8 mouse cellular contexts compared by ENCODE assay signal in the genomic region with DNA sequence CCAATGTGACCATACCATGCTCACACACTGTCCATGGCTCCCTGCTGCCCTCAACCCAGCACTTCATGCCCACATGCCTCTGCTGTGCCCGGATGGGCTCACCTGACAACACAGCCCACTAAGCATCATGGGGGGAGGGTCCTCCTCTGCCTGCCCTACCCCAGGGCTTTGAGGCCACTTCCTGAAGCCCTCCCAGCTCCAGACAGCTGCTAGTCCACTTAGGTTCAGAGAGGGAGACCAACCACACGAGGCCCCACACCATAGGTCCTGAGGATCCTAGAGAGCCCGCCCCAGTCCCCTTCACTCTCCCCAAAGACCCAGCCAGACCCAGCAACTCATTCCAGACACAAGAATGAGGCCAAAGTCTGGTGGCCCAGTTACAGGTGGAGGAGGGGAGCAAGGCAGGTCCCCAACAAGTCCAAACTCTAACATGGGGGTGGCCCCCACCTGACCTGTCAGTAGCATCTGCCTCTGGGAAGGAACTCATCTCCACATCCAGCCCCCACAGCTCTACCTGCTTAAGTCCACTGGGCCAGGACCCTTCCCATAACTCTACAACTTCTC. TPM values are rescaled to one million over a fixed set of nuclear protein-coding genes. Genes with fewer than 3 reads are reported as not detected.
DNase-seq lines count a peak whose midpoint lies in the region; ATAC-seq and TF ChIP-seq lines count a peak whose summit lies in the region.

No protein-coding gene starts in this region.

- peak overlapping the region; percentile 91 for H3K4me3 ChIP-seq in layer of hippocampus, adult 2 months
- H3K4me3 ChIP-seq in forebrain, embryonic 12.5 days (replicated peaks), result peak overlapping the region; percentile 75
- H3K4me3 ChIP-seq in neural tube, embryonic 12.5 days, result peak overlapping the region; percentile 81

- ATAC-seq in forebrain, embryonic 12.5 days (ENCODE audit: low FRiP score), result no peak
- no peak for ATAC-seq in neural tube, embryonic 12.5 days (ENCODE audit: low FRiP score, low read depth)

- no peak for DNase-seq in layer of hippocampus, adult 2 months (ENCODE audit: low spot score in 2 of 2)
- DNase-seq in layer of hippocampus, postnatal 25 days (ENCODE audit: extremely low spot score in 1 of 2, low spot score in 1 of 2), result no peak
- DNase-seq in kidney, postnatal 14 days, result peak; percentile 71
- no peak for DNase-seq in layer of hippocampus, adult 11-12 months (ENCODE audit: low spot score)
- no peak for DNase-seq in adrenal gland, postnatal 14 days
- DNase-seq in urinary bladder, postnatal 25 days (ENCODE audit: low spot score), result no peak

- H3K36me3 ChIP-seq in forebrain, embryonic 12.5 days (replicated peaks), result peaks cover 9% of the 10 kb centered on the region
- peaks cover 10% of the 10 kb centered on the region for H3K36me3 ChIP-seq in neural tube, embryonic 12.5 days

- peak overlapping the region; percentile 80 for H3K9ac ChIP-seq in forebrain, embryonic 12.5 days
- H3K9ac ChIP-seq in neural tube, embryonic 12.5 days, result peak overlapping the region; percentile 84

- peaks cover 35% of the 10 kb centered on the region for H3K27me3 ChIP-seq in forebrain, embryonic 12.5 days
- no peaks in the 10 kb centered on the region; the same call in 1 of the 2 replicates for H3K27me3 ChIP-seq in neural tube, embryonic 12.5 days (replicated peaks)

- H3K4me2 ChIP-seq in forebrain, embryonic 12.5 days, result peak overlapping the region; percentile 98
- peak overlapping the region; percentile 99 for H3K4me2 ChIP-seq in neural tube, embryonic 12.5 days (replicated peaks)

- H3K9me3 ChIP-seq in forebrain, embryonic 12.5 days, result no peaks in the 10 kb centered on the region
- H3K9me3 ChIP-seq in neural tube, embryonic 12.5 days, result no peaks in the 10 kb centered on the region

- peak overlapping the region; percentile 94; the same call in 1 of the 2 replicates for H3K27ac ChIP-seq in layer of hippocampus, adult 2 months
- H3K27ac ChIP-seq in forebrain, embryonic 12.5 days, result no peak overlapping the region
- no peak overlapping the region for H3K27ac ChIP-seq in neural tube, embryonic 12.5 days

- WGBS in forebrain, embryonic 12.5 days, result 39% methylated on average over 3 of the region's 3 CpGs
- WGBS in neural tube, embryonic 12.5 days, result 38% methylated on average over 3 of the region's 3 CpGs

- H3K4me1 ChIP-seq in forebrain, embryonic 12.5 days, result peaks cover 72% of the 10 kb centered on the region
- peaks cover 60% of the 10 kb centered on the region for H3K4me1 ChIP-seq in neural tube, embryonic 12.5 days

- no peak for TF ChIP-seq CTCF in layer of hippocampus, adult 2 months (conservative IDR thresholded peaks at IDR 0.05)

RNA-seq across cellular contexts. Expression of gene Nr2f6, which starts 2.2 kb away (rescaled TPM):
- 10 to 100 TPM; 41.9 TPM for total RNA-seq in layer of hippocampus, adult 2 months (2021)
- 10 to 100 TPM; 43.0 to 44.1 TPM for total RNA-seq in layer of hippocampus, postnatal 25 days (2021)
- 31.5 and 35.3 TPM in 2 replicates for polyA plus RNA-seq in forebrain, embryonic 12.5 days (2016; fragmentation: Nextera tagmentation; extraction: Ambion mirVana)
- 61.5 and 67.0 TPM in 2 replicates for polyA plus RNA-seq in neural tube, embryonic 12.5 days (2016; fragmentation: Nextera tagmentation; extraction: Ambion mirVana)
- 61.1 and 65.7 TPM in 2 replicates for total RNA-seq in adrenal gland, postnatal 14 days (2021)

RNA-seq across cellular contexts. Expression of gene Ocel1, which starts 8.5 kb away (rescaled TPM):
- total RNA-seq in layer of hippocampus, adult 2 months (2021), result 10 to 100 TPM; 15.4 to 15.9 TPM
- total RNA-seq in layer of hippocampus, postnatal 25 days (2021), result 10 to 100 TPM; 15.3 to 18.5 TPM
- polyA plus RNA-seq in forebrain, embryonic 12.5 days (2016; fragmentation: Nextera tagmentation; extraction: Ambion mirVana), result 3.2 and 4.4 TPM in 2 replicates
- polyA plus RNA-seq in neural tube, embryonic 12.5 days (2016; fragmentation: Nextera tagmentation; extraction: Ambion mirVana), result 5.3 and 5.7 TPM in 2 replicates
- 17.4 and 17.9 TPM in 2 replicates for total RNA-seq in adrenal gland, postnatal 14 days (2021)

RNA-seq across cellular contexts. Expression of gene Use1, which starts 12.9 kb away (rescaled TPM):
- 100 to 1,000 TPM; 107 to 117 TPM for total RNA-seq in layer of hippocampus, adult 2 months (2021)
- total RNA-seq in layer of hippocampus, postnatal 25 days (2021), result 100 to 1,000 TPM; 113 TPM
- polyA plus RNA-seq in forebrain, embryonic 12.5 days (2016; fragmentation: Nextera tagmentation; extraction: Ambion mirVana), result 76.7 and 77.1 TPM in 2 replicates
- polyA plus RNA-seq in neural tube, embryonic 12.5 days (2016; fragmentation: Nextera tagmentation; extraction: Ambion mirVana), result 82.8 and 91.6 TPM in 2 replicates
- 165 and 179 TPM in 2 replicates for total RNA-seq in adrenal gland, postnatal 14 days (2021)

RNA-seq across cellular contexts. Expression of gene Ushbp1, which starts 16.0 kb away (rescaled TPM):
- total RNA-seq in layer of hippocampus, adult 2 months (2021), result 1 to 10 TPM; 3.3 to 4.3 TPM
- 1 to 10 TPM; 3.6 to 4.4 TPM for total RNA-seq in layer of hippocampus, postnatal 25 days (2021)
- 3.2 and 4.6 TPM in 2 replicates for polyA plus RNA-seq in forebrain, embryonic 12.5 days (2016; fragmentation: Nextera tagmentation; extraction: Ambion mirVana)
- 6.0 and 6.8 TPM in 2 replicates for polyA plus RNA-seq in neural tube, embryonic 12.5 days (2016; fragmentation: Nextera tagmentation; extraction: Ambion mirVana)
- total RNA-seq in adrenal gland, postnatal 14 days (2021), result 30.9 and 37.6 TPM in 2 replicates

RNA-seq across cellular contexts. Expression of gene Babam1, which starts 17.1 kb away (rescaled TPM):
- total RNA-seq in layer of hippocampus, adult 2 months (2021), result 100 to 1,000 TPM in 1 of 2 experiments, 10 to 100 TPM in 1; 98.3 to 102 TPM
- 10 to 100 TPM; 98.0 to 99.3 TPM for total RNA-seq in layer of hippocampus, postnatal 25 days (2021)
- polyA plus RNA-seq in forebrain, embryonic 12.5 days (2016; fragmentation: Nextera tagmentation; extraction: Ambion mirVana), result 89.4 and 110 TPM in 2 replicates
- 95.6 and 100 TPM in 2 replicates for polyA plus RNA-seq in neural tube, embryonic 12.5 days (2016; fragmentation: Nextera tagmentation; extraction: Ambion mirVana)
- total RNA-seq in adrenal gland, postnatal 14 days (2021), result 85.5 and 88.4 TPM in 2 replicates
